Mouse (Mus musculus): ENCODE measurements around the gene Hist1h4d.

GRCm38 (mm10) chr13:23576906-23577639 lies 4.3 kb upstream of the Hist1h4d start:
- TF ChIP-seq CTCF (IDR thresholded peaks at IDR 0.05; ENCODE audit: control insufficient read depth, insufficient read depth, insufficient read length) = no peak
- no peak for TF ChIP-seq MYOG (IDR thresholded peaks at IDR 0.05; ENCODE audit: control insufficient read depth, extremely low read depth, insufficient read length)
- no peak for TF ChIP-seq MYOD1 (IDR thresholded peaks at IDR 0.05; ENCODE audit: control insufficient read depth, insufficient read length, low read depth)
- TF ChIP-seq MAX (IDR thresholded peaks at IDR 0.05) = no peak

Measured in C2C12 (cell line).